Mouse (Mus musculus) testis, postnatal 14 days (tissue): ENCODE measurements around the gene Cyp46a1.

Experiments
- DNase-seq: peaks from one replicate; pipeline ENCODE4 v3.0.0; 2021; ENCODE audit warnings: low spot score

The Cyp46a1 gene

DNA sequence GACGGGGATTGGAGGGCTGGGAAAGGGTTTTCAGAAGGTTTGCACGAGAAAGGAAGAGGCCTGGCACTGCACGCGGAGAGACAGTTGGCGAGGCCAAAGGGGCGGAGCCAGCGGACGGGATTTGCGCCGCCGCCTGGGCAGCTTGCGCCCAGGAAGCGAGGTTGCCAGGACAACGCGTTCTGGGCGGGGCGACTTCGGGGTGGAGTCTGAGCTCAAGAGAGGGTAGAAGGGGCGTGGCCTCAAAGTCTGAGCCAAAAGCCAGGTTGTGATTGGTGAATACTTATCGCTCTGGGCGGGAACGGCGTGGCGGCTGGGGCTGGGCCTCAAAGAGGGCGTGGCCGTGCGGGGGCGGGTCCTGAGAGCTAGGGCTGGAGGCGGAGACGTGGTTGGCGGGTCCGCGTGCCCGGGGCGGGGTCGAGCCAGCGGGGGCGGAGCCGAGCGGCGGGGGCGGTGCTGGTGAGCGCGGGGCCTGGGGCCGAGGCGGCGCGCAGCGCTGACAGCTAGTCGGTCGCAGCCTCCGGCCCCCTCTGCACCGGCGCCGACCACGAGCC lies at the start of gene Cyp46a1:
Gene Cyp46a1, plus strand, starts transcription at position 487 of the 551 bp plus-strand sequence.
- DNase-seq = peak; percentile 100

DNA sequence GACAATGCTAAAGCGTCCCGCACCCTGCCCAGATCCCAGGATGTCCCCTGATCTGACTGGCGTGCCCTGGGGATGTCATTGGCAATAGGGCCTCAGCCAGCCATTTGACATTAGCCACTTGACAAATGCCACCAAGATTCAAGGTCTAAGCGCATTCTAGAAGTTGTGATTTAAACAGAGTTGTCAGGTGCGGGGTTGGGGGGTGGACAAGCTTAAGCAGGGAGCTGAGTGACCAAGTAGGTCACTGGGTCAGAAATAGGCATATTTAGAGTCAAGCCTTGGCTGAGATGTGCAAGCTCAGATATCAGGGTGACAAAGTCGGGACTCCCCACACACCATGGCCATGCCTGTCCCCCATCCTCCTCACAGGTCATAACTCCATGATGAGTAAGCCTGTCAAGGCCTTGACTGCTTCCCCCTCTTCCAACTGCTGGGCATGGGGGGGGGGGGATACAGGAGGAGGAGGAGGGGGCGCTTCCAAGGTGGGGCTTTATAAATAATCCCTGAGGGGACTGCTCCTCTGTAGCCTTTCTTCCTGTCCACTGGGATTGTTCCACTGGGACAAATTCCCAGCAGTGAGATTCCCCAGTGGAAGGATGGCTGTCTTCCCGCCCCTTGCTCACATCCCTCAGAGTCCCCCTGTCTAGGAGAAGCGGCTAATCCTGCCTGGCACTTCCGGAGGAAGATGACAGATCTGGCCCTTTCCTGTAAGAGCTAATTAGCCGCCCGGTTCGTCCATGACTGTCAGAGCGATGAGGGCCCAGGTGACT lies 49.5 kb upstream of the Cyp46a1 start:
- no peak for DNase-seq

DNA sequence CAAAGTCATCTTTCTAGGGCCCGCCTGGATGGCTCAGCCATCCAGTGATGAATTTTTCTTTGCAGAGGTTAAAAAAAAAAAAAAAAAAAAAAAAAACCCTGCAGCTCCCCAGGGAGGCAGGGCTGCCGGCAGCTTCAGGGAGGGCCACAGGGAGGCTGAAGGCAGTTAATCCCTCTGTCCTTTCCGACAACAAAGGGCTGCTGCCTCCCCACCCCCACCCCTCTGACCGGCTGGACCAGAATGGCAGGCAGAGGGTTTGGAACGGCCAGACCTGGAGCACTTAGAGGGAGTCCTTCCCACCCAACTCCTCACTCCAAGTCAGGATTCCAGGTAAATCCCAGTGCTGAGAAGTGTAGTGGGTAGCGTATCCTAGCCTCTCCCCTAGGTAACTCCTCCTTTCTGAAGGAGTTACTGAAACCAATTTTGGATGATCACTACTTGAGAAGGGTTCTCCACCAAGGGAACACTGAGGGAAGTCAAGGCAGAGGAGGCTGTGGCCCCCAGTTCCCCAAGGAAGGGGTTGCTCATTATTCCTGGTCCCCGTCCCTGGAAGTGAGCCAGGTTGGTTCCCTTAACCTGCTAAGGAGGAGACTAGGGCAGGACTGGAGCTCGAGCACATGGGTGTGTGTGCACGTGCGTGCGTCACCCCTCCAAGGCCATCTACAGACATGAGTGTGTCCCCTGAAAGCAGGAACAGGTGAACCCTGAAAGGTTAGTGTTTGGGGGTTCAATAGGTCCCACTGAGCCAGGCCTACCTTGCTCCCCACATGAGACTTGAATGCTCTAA lies 48.8 kb upstream of the Cyp46a1 start:
- DNase-seq = no peak

DNA sequence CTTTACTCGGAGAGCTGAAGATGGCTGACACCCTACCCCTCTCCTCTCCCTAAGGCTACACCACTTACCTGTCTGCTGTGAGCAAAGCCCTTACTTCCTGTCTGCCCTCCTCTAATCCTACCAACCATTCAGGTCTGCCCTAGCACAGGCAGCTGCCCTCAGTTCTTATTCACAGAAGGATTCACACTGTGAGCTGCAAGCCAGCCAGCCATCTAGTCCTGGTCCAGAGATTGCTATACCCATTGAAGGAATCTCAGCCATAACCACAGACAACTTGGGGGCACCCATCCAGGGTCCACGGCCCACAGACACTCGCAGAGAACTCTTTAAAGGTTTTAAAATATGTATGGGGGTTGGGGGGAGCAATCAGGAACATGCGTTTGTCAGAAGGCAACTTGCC lies 47.8 kb upstream of the Cyp46a1 start:
- no peak for DNase-seq

DNA sequence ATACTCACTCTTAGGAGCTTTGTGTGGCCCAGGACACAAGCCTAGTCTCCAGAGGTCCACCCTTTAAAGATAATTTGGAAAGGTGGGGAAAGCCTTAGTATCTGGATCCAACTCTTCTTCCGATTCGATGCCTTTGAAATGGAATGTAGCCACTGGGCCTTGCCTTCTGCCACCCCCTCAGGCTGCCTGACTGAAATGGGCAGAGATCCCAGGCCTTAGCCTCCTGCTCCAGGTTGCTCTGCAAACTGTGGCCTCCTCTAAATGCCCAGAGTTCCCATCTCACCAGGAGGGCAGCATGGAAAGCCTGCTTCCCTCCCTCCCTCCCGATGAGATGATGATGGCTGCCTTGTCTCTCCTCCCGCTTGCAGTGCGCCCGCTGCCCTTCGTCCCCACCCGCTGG lies 47.2 kb upstream of the Cyp46a1 start:
- DNase-seq = no peak

DNA sequence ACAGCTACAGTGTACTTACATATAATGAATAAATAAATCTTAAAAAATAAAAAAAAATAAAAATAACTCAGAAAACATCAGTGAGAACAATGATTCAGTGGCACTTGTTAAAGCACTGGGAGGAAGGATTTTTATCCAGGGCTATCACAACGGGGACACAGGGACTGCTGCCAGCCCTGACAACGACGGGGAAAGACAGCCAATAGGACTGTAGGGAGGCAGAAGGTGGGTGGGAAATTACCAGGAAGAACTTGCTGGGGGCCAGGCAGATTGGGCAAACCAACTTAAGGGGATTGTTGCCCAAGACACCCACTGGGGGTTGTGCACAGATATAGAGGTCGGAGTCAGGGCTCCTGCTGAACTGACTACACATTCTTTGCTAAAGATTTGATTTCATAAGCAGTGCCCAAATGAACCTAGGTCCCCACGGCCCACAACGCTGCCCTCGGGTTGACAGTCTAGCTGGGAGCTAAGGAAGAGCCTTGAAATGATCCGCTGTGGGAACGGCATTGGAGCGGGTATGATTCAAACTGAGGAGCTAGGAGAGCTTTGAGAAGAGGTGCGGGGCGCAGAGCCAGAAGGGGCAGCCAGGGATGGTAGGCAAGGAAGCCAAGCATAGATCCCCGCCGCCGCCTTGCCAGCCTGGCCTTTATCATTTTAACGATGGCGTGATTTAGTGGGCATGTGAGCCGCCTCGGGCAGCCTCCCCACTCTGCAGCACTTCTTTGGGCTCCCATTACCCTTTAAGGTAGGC lies 45.9 kb upstream of the Cyp46a1 start:
- no peak for DNase-seq

DNA sequence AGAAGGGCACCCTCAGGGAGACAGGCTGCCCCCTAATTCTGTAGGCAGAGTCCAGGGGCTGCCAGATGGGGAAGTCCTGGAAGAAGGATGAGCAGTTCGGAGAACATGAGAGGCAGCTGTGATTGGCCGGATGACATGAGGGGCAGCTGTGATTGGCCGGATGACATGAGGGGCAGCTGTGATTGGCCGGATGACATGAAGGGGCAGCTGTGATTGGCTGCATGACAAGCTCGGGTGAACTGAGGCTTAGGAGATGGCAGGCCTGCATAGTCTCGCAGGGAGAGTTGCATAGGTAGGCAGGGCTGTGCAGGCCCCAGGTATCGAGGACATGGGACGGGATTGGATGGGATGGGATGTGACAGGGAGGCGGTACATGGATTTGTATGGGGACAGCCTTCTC lies 41.8 kb upstream of the Cyp46a1 start:
- peak; percentile 80 for DNase-seq

DNA sequence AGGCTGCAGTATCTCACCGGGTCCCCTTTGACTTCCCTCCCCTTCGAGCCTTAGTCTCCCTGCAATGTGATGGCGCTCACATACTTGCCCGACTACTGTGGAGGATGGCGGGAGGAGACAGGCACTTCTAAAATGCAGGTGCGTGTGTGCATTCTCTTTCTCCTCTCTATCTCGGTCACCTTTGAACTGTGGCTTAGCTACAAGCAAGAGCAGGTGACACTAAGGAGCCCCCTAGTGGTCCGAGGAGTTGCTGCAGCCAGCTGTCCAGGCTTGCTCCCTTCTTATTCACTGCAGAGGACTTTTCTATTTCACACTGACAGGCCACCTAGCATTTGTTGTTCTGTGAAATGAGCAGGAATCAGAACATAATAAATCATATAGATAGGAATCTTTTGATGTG lies 41.2 kb upstream of the Cyp46a1 start:
- DNase-seq = peak; percentile 69

DNA sequence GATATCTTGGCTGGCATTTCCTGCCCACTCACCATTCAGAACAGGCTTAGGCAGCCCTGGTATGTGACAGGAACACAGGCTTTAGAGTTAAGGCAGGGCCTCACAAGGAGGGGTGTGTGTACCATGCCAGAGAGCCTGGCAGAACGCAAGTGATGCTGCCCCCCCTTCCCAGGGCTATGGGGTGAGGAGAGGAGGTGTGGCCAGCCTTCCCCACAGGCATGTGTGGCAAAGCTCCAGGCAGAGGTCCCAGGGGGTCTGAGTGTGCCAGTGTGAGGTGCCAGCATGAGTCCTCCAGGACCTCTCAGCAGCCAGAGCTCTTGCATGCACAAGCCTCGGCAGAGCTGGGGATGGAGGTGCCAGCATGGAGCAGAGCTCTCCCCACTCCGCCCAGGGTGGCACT lies 39.6 kb upstream of the Cyp46a1 start:
- no peak for DNase-seq

DNA sequence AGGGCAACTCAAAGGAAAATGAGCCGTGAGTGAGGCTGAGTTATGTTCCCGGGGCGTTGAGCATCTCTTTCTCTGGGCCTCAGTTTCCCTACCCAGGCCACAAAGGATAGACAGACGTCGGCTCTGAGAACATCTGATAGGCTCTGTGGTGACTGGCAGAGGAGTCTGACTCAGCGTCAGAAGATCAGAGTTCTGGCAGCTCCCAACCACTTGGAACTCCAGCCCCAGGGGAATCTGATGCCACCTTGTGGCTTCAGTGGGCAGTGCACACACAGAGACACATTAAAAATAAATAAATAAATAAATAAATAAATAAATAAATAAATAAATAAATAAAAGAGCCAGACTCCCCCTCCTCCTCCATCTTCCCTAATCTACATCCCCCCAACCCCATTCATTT lies 37.1 kb upstream of the Cyp46a1 start:
- DNase-seq = no peak

DNA sequence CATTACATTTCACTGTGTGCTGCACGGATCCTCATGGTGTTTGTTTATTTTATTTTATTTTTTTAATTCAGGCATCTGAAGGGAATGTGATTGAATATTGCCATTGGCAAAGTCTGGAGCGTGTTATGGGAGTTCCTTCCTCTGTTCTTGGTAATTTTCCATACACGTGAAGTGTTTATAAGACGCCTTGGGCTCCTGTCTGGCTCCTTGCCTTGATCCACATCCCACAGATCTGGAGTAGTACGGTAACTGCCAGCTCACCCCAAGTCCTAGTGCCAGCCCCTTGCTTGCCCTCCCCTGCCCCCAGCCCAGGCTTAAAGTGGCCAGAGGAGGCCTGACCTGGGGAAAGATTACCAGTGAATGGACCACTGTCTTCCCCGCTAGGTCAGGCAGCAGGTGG lies 33.2 kb upstream of the Cyp46a1 start:
- DNase-seq = no peak

DNA sequence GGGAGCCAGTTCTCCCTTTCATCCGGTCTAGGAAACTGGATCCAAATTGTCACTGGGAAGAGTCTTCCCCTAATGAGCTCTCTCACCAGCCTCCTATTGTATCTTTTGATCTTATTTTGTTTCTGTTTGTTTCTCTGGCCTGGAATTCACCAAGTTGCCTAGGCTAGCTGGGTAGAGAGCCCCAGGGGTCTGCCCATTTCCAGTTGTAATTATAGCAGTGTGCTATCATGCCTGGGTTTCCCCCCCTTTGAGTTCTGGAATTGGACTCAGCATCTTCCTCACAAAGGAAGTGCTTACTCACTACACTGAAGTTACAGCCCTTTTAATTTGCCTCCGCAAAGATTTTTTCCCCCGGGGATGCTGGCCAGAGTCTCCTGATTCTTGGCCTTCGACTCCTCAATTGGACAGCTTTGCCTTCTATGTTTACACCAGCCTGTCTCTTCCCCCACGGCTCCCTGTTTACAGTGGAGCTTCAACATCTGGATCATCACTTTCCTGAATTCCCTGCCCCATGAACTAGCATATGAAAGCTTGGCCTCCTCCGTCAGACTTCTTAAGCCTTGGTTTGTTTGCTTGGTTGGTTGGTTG lies 30.3 kb upstream of the Cyp46a1 start:
- no peak for DNase-seq

DNA sequence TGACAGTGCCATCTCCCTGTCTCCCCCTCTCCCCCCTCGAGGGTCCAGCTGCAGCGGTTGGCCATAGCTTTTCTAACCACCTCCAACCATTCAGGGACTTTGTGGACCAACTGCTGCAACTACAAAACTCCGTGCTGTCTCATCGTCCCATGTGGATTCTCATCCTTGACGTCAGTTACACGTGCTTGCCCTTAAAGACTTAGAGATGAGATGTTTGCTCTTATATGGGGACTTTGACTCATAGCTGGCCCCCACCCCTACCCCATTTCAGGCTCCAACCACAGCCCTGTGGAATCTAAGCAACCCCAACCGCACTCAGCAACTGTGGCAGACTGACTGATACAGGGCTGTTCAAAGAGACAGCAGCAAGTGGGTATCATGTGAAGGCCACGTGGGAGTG lies 29.0 kb upstream of the Cyp46a1 start:
- no peak for DNase-seq

DNA sequence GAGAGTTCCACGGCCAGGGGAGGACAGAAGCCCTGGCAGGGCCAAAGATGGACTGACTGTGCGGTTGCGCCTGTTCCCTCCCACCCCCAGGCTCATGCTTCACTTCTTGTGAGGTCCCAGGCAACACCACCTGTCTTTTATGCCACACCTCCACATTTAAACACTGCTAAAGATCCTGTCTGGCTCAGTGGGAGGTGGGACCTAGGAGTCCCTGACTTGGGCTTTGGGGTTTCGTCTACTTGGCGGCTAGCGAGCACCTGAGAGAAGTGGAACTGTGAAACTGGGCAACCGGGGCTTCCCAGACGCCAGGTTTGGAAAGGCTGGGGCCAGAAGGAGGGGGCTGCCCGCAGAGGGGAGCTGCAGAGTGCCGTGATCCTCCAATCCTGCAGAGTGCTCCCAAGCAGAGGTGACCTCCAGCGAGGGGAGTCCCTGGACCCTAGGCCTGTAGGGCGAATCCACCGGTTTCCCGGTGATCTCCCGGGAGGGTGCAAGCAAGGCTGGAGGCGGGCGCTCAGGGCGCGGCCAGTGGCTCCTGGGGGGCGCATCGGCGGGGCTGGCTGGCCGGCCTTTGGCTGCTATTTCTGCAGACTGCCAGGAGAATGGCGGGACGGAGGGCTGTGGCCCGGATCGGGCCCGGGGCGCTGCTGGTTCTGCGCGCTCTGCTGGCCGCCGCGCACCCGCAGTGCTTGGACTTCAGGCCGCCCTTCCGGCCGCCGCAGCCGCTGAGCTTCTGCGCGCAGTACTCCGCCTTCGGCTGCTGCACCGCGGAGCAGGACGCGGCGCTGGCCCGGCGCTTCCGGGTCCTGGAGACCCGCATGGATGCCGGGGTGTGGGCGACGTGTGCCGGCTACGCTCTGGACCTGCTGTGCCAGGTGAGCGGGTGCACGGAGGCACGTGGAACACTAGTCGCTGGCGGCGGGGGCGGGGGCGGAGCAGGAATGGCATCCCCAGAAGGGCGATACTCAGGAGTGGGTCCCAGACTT lies 28.1 kb upstream of the Cyp46a1 start, which contains the start of gene Hhipl1:
Gene Hhipl1, plus strand, starts transcription at position 459 of the 983 bp plus-strand sequence.
- no peak for DNase-seq

DNA sequence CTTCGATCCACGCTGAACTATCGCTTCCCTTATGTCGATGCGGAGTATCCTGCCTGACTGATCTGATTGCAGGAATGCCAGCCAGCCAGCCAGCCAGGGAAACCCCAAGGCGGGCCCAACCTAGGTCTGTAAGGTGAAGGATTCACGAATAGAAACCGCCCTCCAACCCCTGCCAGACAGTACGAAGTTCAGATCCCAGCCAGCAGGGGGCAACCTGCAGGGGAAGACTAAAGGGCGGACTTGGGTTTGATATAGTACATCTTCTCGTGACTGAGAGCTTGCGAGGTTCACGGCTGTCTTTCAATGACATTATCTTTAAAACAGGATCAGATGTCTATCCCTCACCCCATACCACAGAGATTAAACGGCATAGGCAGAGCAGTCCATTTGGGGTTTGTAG lies 26.6 kb upstream of the Cyp46a1 start:
- no peak for DNase-seq

DNA sequence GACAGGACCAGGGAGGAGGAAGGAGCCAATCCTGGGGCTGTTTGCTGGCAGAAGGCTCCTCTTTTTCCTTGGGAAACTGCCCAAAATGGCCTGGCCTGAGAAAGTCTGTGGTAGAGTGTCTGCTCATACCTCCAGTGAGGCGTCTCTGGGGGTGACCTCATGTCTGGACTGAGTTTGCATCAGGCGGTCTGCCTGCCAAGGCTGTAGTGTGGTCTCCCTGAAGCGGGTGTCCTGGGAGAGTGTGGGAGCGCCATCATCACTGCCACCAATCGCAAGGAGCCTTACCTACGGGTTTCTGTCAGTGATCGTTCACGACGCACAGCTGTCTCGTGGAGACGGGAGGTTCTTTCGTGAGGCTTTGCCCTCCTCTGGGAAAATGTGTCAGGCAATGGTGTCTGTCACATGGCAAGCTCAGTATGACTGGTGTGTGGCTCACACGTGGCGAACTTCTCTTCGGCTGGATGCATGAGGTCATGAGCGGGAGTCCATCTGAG lies 25.8 kb upstream of the Cyp46a1 start:
- no peak for DNase-seq

DNA sequence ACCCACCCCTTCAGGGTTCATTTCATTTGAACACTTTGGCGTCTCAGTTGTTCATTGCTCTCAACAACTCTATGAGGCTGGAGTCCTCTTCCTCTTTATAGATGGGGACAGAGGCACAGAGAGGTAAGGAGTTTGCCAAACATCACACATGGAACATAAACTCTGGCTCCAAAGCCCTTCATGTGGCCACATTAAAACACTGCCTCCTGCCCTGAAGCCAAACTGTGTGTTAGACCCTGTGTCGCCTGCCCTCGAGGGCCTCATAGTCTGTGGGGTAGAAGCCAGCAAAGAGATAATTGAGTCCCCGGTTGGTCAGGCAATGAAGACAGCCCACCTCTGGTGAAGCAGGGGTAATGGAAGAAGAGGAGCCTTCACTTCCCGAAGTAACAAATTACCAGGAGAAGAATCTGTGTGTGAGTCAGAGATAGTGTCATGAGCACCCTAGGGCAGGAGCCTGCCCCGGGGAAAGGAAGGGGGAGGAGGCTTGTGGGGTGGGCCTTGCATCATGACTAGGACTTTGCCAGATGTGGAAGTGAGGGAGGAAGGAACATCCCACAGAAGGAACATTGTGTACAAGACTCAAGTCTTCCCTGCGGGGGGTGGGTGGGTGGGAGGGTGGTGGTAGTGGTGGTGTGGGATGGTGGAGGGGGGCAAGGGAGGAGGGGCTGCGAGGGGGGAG lies 24.9 kb upstream of the Cyp46a1 start:
- DNase-seq = no peak

DNA sequence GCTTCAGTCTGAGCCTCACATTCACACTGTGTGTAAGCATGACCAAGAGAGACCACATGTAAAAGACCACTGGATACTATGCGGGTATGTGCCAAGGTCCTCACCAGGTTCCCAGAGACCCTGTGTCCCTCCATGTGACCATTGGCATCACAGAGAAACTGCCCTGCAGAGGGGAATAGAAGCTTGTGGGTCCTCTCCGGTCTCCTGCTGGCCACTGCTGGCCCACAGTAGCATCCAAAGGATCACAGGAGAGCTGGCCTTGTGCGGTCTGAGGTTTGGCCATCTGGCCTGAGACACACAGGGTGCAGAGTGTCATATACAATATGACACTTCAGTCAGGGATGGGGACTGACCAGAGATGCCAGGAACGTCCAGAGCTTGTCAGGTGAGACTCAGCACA lies 24.1 kb upstream of the Cyp46a1 start:
- DNase-seq = no peak

DNA sequence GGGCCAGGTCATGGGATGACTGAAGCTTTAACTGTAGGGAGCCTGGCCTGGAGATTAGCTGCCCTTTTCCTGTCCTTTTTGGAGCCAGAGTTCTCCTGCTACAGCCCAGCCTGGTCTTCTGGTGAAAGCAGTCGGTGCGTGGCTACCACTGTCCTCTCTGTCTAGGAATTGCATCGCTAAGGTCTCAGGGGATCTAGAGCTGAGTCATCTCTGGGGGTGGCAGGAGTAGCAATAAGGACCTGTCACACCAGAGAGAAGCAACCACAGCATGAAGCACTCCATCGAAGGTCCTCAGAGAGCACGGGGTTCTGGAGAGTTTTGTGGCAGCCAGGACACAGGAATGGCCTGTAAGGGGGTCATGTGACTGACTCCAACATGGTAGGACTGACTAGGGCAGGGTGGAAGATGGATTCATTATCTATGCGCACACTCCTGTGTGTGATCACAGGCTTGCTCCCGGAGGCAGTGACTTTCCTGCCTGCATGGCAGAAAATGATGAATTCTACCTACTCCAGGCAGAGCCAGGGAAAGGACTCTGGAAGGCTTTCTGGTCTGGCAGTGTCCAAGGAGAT lies 23.6 kb upstream of the Cyp46a1 start:
- no peak for DNase-seq
